Mouse (Mus musculus): ENCODE measurements around the gene Map3k15. TPM values are rescaled to one million over a fixed set of nuclear protein-coding genes. Genes with fewer than 3 reads are reported as not detected.

Map3k15 gene
- total RNA-seq, 2 experiments from 2014 or later, result 0.80 to 0.94 TPM

DNA sequence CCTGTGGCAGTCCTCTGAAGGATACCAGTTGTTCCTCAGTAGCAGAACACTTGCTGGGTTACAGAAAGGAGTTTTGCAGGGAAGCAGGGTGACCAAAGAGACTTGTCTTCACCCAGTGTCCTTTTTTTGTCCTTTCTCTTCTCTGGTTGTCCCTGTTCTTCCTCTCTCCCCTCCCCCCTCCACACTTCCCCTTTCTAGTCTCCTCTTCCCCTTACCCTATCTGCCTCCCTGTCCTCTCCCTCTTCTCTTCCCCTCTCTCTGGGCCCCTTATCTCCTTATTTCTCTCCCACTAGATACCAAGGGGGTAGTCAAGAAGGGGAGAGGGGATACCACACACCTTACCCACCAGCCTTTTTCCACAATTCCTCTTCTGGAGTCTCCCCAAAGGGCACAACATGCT, 127.8 kb downstream of the Map3k15 start:
- intact Hi-C loops (cut with DNase I), result loop anchor here (1.0 to 10.0 kb wide), 4 partner anchors 129 to 581 kb away; partner anchors contain the start of gene Map3k15
- DNase-seq (ENCODE audit: low spot score in 2 of 2), result no peak

DNA sequence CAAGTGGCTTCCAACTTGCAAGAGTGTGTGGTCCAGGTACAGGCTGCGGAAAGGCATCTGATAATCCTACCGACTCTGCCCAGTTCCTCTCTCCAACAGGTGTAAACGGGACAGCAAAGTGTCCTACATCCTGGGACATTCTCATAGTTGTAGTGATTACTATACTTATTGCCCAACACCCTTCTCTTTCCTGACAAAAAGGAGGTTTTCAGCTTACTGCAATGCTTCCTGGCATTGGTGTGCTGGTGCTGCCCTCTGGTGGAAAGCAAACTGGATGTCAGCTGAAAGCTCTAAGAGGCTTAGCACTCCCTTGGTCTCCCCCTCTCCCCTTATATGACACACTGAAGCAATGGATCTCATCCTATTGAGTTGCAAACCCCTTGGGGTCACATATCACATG, 128.4 kb downstream of the Map3k15 start:
- DNase-seq (ENCODE audit: low spot score in 2 of 2), result peak; percentile 47 to 62
- intact Hi-C loops (cut with DNase I), result loop anchor here (1.0 to 10.0 kb wide), 4 partner anchors 129 to 582 kb away; partner anchors contain the start of gene Map3k15

DNA sequence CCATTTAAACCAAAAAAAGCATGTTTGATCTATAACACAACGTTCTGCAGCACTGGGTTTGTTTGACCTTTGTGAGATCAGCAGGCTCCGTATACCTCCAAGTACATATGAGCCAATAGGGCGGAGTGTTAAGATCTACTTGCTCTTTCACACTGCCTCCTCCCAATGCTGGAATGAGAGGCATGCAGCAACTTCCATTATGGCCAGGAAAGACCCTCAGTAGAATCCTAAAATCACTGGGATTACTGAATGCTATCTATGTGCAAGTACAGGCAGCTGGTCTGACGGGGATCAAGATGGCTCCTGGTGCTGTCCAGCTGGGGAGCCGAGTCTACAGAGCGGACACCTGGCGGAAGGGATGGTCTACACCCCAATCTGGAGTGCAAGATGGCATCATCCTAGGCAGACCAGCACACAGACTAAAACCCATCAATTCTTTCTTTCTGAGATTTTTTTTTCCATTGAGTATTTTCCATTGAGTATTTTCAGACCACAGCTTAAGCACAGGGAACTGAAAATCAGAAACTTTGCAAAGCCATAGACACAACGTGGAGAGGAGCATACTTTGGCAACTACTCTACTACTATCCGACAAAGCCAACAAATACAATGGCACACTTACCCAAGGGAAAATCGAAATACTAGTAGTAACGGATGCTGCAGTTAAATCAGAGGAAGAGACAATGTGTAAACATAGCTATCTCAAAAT, 146.1 kb downstream of the Map3k15 start:
- no peak for DNase-seq (ENCODE audit: low spot score in 2 of 2)
- intact Hi-C loops (cut with DNase I), result no loop called here

DNA sequence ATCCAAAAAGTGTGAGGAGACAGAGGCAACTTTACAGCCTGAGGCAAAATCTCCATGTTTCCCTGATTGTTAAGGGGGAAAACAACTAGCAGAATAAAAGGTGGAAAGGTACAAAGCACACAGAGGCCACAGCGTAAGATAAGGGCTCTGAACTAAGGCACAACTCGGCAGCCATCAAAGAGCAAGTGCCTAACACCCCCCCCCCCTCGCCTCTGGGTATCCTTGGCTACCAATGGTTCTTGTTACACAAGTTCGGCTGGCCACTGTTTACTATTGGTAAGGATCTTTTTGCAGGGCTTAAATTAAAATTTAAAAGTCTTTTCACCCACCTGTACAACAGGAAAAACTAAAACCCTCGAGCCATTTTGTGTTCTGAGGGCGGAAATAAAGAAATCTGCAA, 147.5 kb downstream of the Map3k15 start:
- DNase-seq (ENCODE audit: low spot score in 2 of 2), result no peak
- intact Hi-C loops (cut with DNase I), result no loop called here

DNA sequence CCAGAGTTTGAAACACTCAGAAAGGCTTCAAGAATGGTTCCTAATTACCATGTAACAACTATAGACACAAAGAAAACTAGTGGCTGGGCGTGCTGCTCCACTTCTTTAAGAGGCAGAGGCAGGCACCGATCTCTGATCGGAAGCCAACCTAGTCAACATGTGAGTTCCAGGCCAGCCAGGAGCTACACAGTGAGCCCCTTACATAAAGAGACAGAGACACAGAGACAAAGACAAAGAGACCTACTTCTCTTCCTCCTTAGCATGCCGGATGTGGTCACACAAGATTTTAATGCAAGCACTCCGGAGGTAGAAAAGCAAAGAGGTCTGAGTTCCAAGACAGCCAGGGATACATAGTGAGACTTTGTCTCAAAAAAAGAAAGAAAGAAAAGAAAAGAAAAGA, 147.9 kb downstream of the Map3k15 start:
- intact Hi-C loops (cut with DNase I), result no loop called here
- DNase-seq (ENCODE audit: low spot score in 2 of 2), result no peak

DNA sequence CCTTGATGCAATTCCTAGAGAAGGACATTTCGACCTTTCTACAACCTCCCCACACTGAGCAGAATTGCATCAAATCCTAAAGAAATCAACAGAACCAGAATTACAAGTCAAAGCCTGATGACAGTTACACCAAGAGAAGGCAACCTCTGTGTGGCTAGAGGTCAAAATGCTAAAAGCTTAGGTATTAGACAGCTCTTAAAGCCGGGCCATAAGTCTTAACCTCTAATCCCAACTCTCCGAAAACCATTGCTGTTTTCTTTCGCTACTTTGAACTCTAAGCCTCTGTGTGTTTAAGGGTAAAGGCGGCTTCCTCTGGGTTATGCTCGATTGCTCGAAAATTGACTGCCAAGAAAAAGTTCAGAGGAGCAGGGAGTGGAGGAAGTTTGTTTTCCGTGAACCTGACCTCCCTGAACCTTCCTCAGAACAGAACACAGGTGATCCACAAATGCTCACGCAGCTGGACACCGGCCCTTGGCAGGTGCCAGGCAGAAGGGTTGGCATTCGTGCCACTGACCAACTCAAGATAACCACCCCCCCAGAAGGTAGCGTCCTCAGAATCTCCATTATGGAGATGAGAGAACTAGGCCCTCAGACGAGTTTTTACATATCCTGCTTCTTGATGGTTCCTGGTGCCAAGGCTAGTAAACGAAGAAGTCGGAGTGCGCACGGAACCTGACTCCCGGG, 149.1 kb downstream of the Map3k15 start:
- no peak for DNase-seq (ENCODE audit: low spot score in 2 of 2)
- intact Hi-C loops (cut with DNase I), result no loop called here

DNA sequence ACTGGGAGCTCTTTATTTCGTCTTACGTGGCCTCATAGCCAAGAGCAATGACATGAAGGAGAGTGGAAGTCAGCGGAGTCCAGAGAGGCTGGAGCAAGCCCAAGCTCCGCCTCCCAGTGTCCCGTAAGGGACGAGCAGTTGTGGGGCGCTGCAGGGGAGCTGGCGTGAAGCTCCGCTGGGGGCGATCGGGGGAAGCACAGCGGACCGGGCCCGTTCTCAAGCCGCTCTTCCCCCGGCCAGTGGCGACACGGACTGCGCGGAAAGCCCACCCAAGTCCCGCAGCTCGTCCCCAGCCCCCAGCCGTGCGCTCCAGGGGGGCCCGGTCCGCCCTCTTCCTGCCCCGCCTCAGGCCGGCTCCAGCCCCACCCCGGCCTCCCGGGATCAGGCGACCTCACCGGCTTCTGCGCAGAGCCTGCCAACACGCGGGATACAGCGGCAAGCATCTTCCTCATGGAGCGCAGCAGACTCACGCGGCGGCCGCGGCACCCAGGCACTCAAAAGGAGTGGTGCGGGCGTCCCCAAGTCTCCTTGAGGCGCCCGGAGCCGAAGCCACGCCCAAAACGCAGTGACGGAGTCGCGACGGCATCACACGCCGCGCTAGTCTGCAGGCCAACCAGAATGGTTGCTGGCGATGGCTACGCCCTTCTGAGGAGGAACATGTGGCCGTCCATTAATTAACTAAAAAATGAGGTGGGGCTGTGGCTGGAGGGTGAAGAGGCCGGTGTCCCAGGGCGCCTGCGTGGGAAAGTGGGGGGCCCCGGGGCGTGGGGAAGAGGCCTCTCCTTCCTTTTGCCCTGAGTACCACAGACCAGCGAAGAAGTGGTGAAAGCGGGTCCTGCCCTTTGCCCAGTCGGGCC, 149.9 kb downstream of the Map3k15 start, which contains the start of gene Pdha1:
Gene Pdha1 (minus strand): TSS at position 553 of the 857 bp plus-strand sequence.
- peak; percentile 85 to 89 for DNase-seq (ENCODE audit: low spot score in 2 of 2)
- intact Hi-C loops (cut with DNase I), result no loop called here

DNA sequence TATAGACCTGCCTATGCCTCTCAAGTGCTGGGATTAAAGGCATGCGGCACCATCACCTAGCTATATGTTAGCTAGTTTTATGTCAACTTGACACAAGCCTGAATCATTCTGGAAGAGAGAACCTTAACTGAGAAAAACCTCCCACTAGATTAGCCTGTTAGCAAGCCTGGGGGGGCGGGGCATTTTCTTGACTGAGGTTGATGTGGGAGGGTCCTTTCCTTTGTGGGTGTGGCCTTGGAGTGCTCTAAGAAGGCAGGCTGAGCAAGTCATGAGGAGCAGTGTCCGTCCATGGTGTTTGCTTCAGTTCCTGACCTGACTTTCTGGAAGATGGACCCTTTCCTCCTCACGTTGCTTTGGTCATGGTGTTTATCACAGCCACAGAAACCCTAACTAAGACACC, 158.6 kb downstream of the Map3k15 start:
- no peak for DNase-seq (ENCODE audit: low spot score in 2 of 2)
- intact Hi-C loops (cut with DNase I), result no loop called here

DNA sequence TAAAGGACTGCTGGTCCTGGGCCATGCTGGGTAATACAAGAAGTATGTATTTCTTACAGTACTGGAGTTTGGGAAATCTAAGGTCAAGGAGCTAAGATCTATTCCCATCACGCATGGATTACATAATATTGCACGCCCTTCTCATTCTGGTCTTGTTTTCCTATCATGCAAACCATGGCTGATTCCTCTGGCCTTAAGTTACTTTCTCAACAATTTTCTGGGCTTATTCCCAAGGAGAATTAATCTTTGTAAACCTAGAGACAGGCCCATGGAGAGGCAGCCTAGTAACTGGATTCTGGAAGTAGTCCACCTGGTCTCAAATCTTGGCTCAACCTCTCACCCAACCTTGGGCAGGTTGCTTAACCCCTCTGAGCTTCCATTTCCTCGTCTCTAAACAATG, 159.2 kb downstream of the Map3k15 start:
- DNase-seq (ENCODE audit: low spot score in 2 of 2), result no peak
- intact Hi-C loops (cut with DNase I), result no loop called here

DNA sequence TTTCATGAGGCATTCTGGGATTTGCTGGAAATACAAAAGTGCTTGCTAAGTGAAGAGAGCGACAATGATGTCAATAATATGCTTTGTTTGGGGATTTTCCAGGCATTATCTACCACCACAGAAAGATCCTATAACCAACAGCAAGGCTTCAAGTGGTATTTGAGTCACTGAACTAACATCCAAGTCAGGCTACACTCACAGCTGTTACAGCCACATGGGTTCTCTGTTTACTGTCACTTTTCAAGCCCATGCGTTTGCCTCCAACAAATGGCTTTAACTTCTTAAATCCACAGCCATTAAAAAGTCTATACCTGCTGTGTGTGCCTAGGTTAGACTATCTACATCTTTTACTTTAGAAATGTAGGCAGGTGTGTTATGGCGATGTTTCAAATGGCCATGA, 160.6 kb downstream of the Map3k15 start:
- no peak for DNase-seq (ENCODE audit: low spot score in 2 of 2)
- intact Hi-C loops (cut with DNase I), result no loop called here

DNA sequence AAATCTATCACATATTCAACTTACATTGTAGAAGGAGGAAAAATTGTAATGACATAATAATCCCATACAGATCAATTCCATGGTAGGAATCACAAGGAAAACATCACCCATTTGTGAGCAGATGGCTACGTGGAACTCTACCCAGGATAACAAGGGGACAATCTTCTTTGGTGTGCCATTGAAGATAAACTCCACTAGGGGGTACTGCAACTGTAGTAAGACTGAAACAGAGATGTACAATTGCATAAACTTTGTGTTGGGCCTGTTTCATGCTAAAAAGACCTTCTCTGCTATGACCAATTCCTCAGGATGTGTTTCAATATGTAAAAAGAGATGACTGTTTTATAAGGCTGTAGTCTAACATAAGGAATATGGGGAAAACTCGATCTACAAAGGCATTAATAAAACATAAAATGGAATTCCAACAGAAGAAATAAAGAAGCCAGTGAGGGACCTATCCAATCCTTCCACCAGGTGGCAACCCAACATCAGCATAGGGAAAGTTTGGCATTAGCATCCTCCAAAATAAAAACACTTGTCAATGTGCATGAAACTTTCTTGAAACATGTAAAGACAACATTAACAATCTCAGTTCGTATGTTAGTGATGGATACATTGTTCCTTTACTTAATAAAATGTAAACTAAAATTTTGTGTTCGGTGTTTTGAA, 165.0 kb downstream of the Map3k15 start:
- no peak for DNase-seq (ENCODE audit: low spot score in 2 of 2)
- intact Hi-C loops (cut with DNase I), result loop anchor here (5.0 kb wide), 1 partner anchor 879 kb away; no protein-coding TSS in a partner anchor

DNA sequence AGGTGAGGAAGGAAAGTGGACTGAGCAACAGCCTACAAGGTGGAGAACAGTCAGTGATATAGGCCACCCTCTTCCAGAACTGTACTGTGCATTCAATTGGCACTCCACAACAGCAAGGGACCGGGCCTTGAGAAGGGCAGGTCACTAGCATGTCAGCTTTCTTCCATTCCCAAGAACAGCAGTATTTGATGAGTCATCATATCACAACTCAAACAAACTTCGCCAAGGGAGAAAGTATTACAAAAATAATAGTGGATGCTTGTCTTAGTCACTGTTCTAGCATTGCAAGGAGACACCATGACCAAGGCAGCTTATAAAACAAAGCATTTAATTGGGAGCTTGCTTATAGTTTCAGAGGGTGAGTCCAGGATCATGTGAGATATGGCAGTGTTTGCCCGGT, 176.0 kb downstream of the Map3k15 start:
- intact Hi-C loops (cut with DNase I), result no loop called here
- DNase-seq (ENCODE audit: low spot score in 2 of 2), result no peak

DNA sequence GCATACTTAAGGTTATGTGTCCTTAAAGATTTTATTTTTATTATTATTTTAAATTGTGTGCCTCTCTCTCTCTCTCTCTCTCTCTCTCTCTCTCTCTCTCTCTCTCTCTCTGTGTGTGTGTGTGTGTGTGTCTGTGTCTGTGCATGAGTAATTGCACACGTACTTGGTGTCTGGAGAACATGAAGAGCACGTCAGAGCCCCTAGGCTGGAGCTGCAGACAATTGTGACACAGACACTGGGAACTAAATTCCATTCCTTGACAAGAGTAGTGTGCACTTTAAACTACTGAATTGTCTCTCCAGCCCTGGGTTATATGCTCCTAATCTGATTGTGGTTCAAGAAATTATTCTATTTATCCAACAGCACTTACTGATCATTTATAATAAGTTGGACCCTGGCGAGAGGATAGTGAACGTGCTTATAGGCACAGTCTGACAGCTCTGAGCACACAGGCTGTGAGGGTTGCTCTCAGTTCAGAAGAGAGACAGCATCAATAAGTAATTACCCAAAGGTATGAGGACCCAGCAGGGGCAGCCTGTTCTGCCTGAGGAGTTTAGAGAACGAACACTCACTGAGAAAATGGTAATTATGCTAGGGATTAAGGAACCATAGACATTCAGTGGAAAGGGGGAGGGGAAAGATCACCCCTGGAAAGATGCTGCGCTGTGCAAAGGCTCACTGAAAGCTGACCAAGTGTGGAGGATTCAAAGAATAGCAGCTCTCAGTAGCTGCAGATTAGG, 178.2 kb downstream of the Map3k15 start:
- intact Hi-C loops (cut with DNase I), result no loop called here
- no peak for DNase-seq (ENCODE audit: low spot score in 2 of 2)

DNA sequence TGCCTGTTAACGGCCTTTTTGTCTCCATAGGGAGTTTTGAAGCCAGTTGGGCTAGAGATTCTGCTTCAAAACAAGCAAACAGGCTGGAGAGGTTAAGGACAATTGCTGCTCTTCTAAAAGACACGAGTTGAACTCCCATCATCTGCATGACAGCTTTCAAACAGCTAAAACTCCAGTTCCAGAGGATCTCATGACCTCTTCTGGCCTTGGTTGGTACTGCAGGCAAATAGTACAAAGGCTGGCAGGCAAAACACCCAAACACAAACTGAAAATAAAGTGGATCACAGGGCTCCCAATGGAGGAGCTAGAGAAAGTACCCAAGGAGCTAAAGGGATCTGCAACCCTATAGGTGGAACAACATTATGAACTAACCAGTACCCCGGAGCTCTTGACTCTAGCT, 181.9 kb downstream of the Map3k15 start:
- peak; percentile 60 to 64 for DNase-seq (ENCODE audit: low spot score in 2 of 2)
- intact Hi-C loops (cut with DNase I), result no loop called here

Other genes starting within 250 kb of the Map3k15 start
- 100 to 1,000 TPM; 226 to 243 TPM for gene Pdha1, start 150.0 kb downstream of the Map3k15 start, total RNA-seq (2021)